Mouse (Mus musculus) inflammation-experienced regulatory T-cells, adult 6 months (primary cell): ENCODE measurements around the gene Gm14226. TPM values are rescaled to one million over a fixed set of nuclear protein-coding genes. Genes with fewer than 3 reads are reported as not detected.
A peak's percentile ranks its signal among the peaks of the same experiment; 100 is the strongest.
"Not testable (repeated sequence)": the region's sequence is repeated elsewhere in the genome, so short reads cannot be mapped to it uniquely, and the experiment has no call there.

ENCODE experiments used
- ATAC-seq: one replicate; pipeline ENCODE4 v1.8.0; 2017
- polyA plus RNA-seq, 3 experiments: library from polyadenylated mRNA; unstranded; fragments of 100-300 nt; shearing (Covaris generic); gene quantifications; one replicate each; pipeline ENCODE4 v1.2.1; 2017

Gm14226 gene
- under 1 TPM in 1 of 3 experiments, not detected in 2; 0.17 TPM for polyA plus RNA-seq

GRCm38 (mm10) chr2:155018251-155018755 lies at the start of gene Gm14226:
Gene Gm14226 (plus strand): TSS chr2:155018266.
- not testable (repeated sequence) for ATAC-seq

GRCm38 (mm10) chr2:154969740-154970397 lies 48.2 kb upstream of the Gm14226 start:
- not testable (repeated sequence) for ATAC-seq

GRCm38 (mm10) chr2:154971919-154972692 lies 46.0 kb upstream of the Gm14226 start:
- no peak for ATAC-seq

GRCm38 (mm10) chr2:154972981-154973380 lies 45.1 kb upstream of the Gm14226 start:
- no peak for ATAC-seq

- no peak for ATAC-seq
Observed at GRCm38 (mm10) chr2:154986609-154987008, 31.5 kb upstream of the Gm14226 start.

DNA sequence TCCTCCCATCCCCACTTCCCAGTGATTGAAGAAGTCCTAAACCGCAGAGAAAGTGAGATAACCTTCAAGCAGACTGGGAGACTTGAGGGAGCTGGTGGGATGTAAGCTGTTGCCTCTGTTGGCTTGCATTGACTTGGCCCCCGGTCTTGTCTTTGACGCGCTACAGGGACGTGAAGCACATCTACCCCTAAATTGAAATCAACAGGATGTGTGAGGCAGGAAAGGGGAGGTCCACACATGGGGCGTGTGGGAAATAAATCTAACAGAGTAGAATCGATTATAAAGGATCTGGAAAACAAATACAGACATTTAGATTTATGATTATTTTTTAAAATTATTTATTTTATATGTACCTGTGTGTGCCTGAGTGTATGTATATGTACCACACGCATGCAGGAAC lies 26.7 kb upstream of the Gm14226 start:
- ATAC-seq, result peak; percentile 70

- ATAC-seq, result no peak
Observed at GRCm38 (mm10) chr2:154992083-154992482, 26.0 kb upstream of the Gm14226 start.

- no peak for ATAC-seq
Observed at GRCm38 (mm10) chr2:155005491-155005890, 12.6 kb upstream of the Gm14226 start.

DNA sequence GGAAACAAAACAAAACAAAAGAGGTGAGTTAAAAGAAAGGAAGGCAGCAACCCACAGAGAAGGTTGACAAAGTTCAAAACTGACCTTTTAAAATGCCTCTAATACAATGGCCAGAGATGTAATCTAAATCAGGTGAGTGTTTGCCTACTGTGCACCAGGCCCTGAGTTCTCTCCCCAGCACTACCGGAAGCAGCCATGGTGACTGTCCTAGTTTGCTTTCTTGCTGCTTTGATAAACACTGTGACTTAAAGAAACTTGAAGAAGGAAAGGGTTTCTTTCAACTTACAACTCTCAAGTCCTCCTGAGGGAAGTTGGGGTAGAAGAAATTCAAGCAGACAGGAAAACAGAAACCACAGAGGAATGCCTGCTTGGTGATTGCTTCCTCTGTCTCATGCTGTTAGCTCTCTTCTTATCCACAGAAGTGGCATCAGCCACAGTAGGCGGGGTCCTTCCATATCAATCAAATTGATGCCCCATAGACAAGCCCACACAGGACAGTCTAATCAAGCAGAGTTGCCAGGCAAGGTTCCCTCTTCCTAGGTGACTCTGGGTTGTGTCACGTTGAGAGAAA lies 6.9 kb upstream of the Gm14226 start:
- ATAC-seq, result no peak

DNA sequence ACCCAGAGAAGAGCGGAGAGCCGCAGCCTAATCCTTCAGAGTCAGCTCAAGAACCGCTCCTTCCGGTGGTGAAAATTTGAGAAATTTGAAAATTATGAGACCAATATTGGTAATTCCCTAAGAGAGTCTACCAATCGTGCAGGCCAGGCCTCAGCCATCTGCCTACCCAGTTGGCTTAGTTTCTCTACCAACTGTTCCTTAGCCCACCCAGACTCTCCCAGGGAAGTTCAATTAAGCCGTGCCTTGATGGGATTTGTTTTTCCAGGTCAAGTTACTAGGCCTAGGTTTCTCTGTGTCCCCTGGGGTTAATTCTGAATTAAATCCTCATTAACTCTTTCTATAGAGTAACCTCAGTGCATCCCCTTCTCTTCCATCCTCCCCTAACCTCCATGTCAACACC lies 5.1 kb upstream of the Gm14226 start:
- ATAC-seq, result no peak

DNA sequence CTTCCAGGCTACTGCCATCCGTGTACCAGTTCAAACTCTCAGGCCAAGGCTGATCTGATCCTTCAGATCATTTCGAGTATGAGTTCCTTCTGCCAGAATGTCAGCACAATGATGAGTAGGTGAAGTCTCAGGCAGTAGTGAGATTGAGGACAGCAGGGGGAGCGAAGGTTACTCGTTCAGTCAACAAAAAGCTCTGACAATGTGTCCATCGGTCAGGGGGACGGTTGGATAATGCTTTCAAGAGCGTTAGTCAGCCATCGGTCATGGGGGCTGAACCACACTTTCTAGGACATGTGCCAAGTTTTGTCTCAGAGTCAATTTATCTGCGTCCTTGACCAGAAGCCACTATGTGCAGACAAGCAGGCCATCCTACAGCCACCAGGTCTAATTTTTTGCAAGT lies 1.3 kb upstream of the Gm14226 start:
- not testable (repeated sequence) for ATAC-seq

- ATAC-seq, result peak; percentile 83
Observed at GRCm38 (mm10) chr2:155018762-155019641, 936 bp downstream of the Gm14226 start.

DNA sequence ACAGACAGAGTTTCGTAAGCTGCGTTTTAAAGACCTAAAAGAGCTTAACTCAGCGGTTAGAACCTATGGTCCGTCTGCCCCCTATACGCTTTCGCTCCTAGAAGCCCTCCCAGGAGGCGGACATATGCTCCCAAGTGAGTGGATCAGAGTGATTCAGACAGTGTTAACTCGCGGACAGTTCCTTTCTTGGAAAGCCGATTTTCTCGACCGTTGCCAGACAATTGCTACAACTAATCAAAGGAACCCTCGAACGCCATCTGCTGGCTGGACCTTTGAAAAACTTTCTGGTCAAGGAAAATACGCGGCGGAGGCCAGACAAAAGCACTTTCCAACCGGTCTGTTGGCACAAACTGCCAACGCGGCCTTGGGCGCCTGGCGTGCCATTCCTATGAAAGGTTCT lies 1.6 kb downstream of the Gm14226 start:
- peak; percentile 20 for ATAC-seq

GRCm38 (mm10) chr2:155020247-155020826 lies 2.3 kb downstream of the Gm14226 start:
- not testable (repeated sequence) for ATAC-seq

DNA sequence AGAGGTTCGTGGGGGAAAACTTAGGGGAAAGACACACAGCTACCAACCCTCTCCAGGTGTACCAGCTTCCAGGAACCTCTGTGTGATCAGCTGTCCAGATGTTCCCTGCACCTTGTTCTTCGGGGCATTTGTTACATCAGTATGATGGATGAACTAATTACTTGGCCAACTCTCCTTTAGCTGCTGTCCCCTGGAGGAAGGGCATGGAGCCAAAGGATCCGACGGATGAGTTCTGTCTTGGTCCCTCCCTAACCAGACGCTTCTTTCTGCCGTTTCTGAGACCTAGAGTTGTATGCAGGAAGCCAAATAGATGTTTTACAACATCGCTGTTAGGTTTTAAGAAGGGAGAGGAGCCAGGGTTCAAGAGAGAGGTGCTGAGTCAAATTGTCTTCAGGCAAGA lies 12.8 kb downstream of the Gm14226 start:
- no peak for ATAC-seq

- ATAC-seq, result no peak
Observed at GRCm38 (mm10) chr2:155032938-155033710, 15.1 kb downstream of the Gm14226 start.

- no peak for ATAC-seq
Observed at GRCm38 (mm10) chr2:155039956-155040355, 21.9 kb downstream of the Gm14226 start.

DNA sequence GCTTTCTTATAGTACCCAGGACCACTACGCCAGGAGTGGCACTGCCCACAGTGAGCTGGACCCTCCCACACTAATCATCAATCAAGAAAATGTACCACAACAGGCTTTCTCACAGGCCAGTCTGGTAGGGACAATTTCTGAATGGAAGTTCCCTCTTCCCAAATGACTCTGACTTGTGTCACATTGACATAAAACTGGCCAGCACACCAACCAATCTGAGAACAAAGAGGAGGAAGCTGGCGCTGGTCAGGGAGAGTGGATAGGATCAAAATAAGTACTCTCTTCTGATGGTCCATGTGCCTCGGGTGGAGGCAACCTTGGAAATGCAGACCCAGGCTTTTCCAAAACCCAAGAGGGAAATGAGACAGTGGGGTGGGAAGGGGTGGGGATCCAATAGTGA lies 26.5 kb downstream of the Gm14226 start:
- ATAC-seq, result no peak

DNA sequence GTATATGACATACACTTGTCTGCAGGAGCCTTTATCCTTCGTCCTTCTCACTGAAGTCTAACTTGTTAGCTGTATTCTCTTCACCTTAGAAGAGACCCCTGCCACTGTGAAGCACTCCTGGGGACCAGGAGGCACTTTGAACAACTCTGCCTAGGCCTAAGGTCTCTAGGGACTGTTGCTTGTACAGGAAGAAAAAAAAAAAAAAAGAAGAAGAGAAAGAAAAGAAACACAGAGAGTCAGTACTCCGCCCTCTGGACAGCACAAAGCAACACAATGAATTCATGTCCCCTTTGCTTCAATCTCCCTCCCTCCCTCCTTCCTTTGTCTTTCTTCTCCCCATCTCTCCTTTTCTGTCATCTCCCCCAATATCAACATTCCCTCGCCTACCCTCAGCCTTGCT lies 27.0 kb downstream of the Gm14226 start:
- ATAC-seq, result no peak

- no peak for ATAC-seq
Observed at GRCm38 (mm10) chr2:155046803-155047202, 28.7 kb downstream of the Gm14226 start.
